Mouse (Mus musculus): ENCODE measurements around the gene Nr4a1.

DNA sequence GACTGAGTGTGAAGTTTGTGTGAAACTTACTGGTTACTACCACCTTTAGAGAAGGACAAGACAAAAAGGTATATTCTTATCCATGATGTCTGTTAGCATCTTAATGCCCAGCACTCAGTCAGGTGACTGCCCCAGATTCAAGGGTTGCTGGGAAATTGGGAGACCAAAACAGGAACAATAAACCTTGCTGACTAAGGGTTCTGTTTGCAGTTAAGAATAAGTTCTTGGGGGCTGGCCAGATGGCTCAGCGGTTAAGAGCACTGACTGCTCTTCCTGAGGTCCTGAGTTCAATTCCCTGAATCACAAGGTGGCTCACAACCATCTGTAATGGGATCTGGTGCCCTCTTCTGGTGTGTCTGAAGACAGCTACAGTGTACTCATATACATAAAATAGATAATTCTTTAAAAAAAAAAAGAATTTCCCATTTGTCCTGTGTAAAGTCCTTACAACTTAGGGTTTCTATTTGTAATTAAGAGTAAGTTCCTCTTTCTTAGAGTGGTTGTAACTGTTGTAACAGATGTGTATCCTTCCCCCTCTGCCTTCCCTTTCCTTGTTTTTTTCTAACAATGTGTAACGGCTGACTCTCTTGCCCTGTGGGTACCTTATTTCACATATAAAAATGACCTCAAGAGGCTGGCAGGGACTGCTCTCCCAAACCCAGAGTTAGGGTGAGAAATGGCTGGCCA is 63.9 kb downstream of the Nr4a1 start:
- TF ChIP-seq CTCF (IDR thresholded peaks at IDR 0.05; ENCODE audit: borderline replicate concordance, insufficient read depth, low read depth, low read length): no peak
- no peak for TF ChIP-seq POLR2A (IDR thresholded peaks at IDR 0.05; ENCODE audit: borderline replicate concordance, insufficient read depth, low read length)
